Mouse (Mus musculus) stomach, postnatal 0 days (tissue): Measurements from ENCODE around the gene Scel.

Experiments
- CTCF ChIP-seq: IDR thresholded peaks from 2 replicates; pipeline ENCODE4 v1.5.1; 2016; ENCODE audit warnings: antibody characterized with exemption, low read depth, mild to moderate bottlenecking, moderate library complexity
- EP300 ChIP-seq: optimal IDR thresholded peaks from 2 replicates; pipeline ENCODE3; 2016; ENCODE audit warnings: antibody characterized with exemption

DNA sequence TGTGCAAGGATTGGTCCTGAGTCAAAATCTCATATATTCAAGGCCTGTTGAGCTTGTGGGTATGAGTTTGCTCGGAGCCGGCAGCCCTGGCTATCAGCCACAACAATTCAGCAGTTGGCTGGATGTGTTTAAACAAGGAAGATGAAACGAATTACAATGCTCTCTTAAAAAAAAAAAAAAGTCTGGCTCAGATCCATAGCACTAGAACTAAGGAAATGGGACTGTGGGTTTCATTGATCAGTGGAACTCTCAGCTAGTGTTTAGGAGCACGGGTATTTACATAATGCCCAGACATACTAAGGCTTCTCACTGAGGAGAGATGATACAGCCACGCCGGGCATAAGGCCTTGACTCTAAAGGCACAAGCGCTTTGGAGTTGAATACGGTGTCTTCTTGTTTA, 32.6 kb downstream of the Scel start:
- no peak for TF ChIP-seq CTCF
- TF ChIP-seq EP300: no peak
